Mouse (Mus musculus): ENCODE results near the gene Pik3ip1.

GRCm38 (mm10) chr11:3297871-3298812 lies 32.1 kb upstream of the Pik3ip1 start:
- no peak for TF ChIP-seq MAX (IDR thresholded peaks at IDR 0.05; ENCODE audit: low read depth)
- TF ChIP-seq MYOD1 (IDR thresholded peaks at IDR 0.05; ENCODE audit: control insufficient read depth in 1 of 3, insufficient read length in 2 of 3, low read depth in 2 of 3) = no peak
- TF ChIP-seq USF1 (IDR thresholded peaks at IDR 0.05; ENCODE audit: low read depth) = no peak
- no peak for TF ChIP-seq POLR2A (IDR thresholded peaks at IDR 0.05; ENCODE audit: insufficient read length, low read depth)
- TF ChIP-seq TCF12 (IDR thresholded peaks at IDR 0.05; ENCODE audit: insufficient read depth, poor library complexity, severe bottlenecking) = no peak
- TF ChIP-seq POLR2AphosphoS2 (IDR thresholded peaks at IDR 0.05; ENCODE audit: insufficient read length, low read depth) = no peak
- TF ChIP-seq REST (IDR thresholded peaks at IDR 0.05; ENCODE audit: insufficient read depth, insufficient read length) = no peak
- TF ChIP-seq TCF3 (IDR thresholded peaks at IDR 0.05; ENCODE audit: insufficient read length, low read depth) = no peak
- no peak for TF ChIP-seq CEBPB (IDR thresholded peaks at IDR 0.05; ENCODE audit: insufficient read depth, poor library complexity, severe bottlenecking)
- no peak for TF ChIP-seq E2F4 (IDR thresholded peaks at IDR 0.05; ENCODE audit: insufficient read depth)
- TF ChIP-seq MYOG (IDR thresholded peaks at IDR 0.05; ENCODE audit: control insufficient read depth in 1 of 3, insufficient read depth in 1 of 3, insufficient read length in 2 of 3, low read depth in 2 of 3) = no peak

Measured in myocyte (in vitro differentiated cells).